Mouse (Mus musculus) heart, adult 2 months (tissue): ENCODE measurements at regions not wholly inside any gene's neighbourhood (a gene's known extent, or its start where the extent isn't known, plus 50 kb on each side); places are given as distances from the start of the nearest gene placed in this dataset.

Experiments
- DNase-seq, 2 experiments: peaks; one replicate each; pipeline ENCODE4 v3.0.0; 2021
- H3K27ac ChIP-seq: fragments of 200-600 bp; 2 replicates; pipeline ENCODE4 v1.8.1; 2022
- H3K27me3 ChIP-seq: fragments of 200-500 bp; 2 replicates; pipeline ENCODE4 v1.6.1; 2012; ENCODE audit warnings: mild to moderate bottlenecking, low read length, inconsistent platforms, mixed read lengths; ENCODE audit not compliant: control insufficient read depth, insufficient read depth
- H3K36me3 ChIP-seq: fragments of 200-500 bp; 2 replicates; pipeline ENCODE4 v1.6.1; 2012; ENCODE audit warnings: low read length, inconsistent platforms; ENCODE audit not compliant: control insufficient read depth, insufficient read depth
- H3K4me1 ChIP-seq: fragments of 200-500 bp; 2 replicates; pipeline ENCODE4 v1.6.1; 2011; ENCODE audit warnings: low read length; ENCODE audit not compliant: control insufficient read depth, insufficient read depth
- H3K4me3 ChIP-seq: fragments of 200-600 bp; 2 replicates; pipeline ENCODE4 v1.8.1; 2022
- H3K79me2 ChIP-seq: fragments of 200-500 bp; replicated peaks from 2 replicates; pipeline ENCODE4 v1.6.1; 2012; ENCODE audit warnings: mild to moderate bottlenecking, inconsistent platforms, low read length, moderate library complexity, mixed read lengths; ENCODE audit not compliant: control insufficient read depth, insufficient read depth
- H3K9ac ChIP-seq: fragments of 200-500 bp; 2 replicates; pipeline ENCODE4 v1.6.1; 2012; ENCODE audit warnings: low read depth, mild to moderate bottlenecking, control low read depth, inconsistent platforms, low read length, mixed read lengths
- CTCF ChIP-seq: fragments of 200-600 bp; IDR thresholded peaks from 2 replicates; pipeline ENCODE4 v1.8.1; 2022; ENCODE audit warnings: antibody characterized with exemption, mild to moderate bottlenecking, moderate library complexity
- EP300 ChIP-seq: fragments of 200-500 bp; IDR thresholded peaks from 2 replicates; pipeline ENCODE4 v1.6.1; 2011; ENCODE audit warnings: low read depth, low read length, control low read depth; ENCODE audit not compliant: insufficient read depth
- POLR2A ChIP-seq: fragments of 200-500 bp; IDR thresholded peaks from 2 replicates; pipeline ENCODE4 v1.6.1; 2011; ENCODE audit warnings: mild to moderate bottlenecking, low read depth, low read length, control low read depth; ENCODE audit not compliant: insufficient read depth
- WGBS: fragments of 180-500 bp; shearing (Covaris S2); methylation state at CpG from one replicate; pipeline ENCODE4 v1.1.7; 2018; 5-methylcytosine and 5-hydroxymethylcytosine counted together
- intact Hi-C: fragments of 180-260 bp; cut with DNase I; formaldehyde crosslinking; loops from one replicate; pipeline ENCODE4 v1.15.1; 2025

DNA sequence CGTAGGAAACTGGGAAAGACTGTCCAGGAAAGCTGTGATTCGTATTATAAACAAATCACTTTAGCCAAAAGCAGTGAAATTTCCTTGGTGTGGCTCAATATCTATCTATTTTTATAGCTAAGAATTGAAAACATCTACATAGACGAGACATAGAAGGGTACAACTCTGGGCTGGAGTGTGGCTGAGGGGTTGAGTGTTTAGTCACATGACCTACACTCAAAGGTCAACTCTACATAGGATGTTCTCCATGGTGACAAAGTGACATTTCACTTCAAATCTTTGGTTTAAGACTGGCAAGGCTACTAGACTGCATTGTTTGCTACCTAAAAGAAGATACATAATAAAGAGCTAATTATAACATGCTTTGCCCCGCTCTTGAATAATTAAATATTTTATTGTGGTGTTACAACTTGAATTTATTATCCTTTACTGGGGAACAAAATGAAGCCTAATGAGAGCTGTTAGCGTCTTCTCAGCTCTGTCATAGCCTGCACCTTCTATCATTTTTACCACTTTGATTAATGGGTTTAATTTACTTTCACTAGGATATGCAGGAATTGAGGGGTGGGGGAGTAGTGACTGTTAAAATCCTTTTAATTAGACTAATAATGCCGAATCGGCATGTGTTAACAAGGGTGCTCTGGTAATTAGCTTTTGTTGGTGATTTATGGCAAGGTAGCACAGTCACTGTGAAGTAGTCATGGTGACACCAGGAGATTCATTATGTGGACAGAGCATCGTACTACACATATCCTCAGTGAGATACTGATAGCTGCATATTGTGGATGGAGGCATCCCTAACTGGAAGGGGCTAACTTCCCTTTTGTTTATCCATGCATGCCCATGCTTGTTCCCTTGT lies 57.7 kb upstream of the Gm10234 start:
- Histone ChIP-seq H3K4me1 (no peaks in the 10 kb centered on the region), H3K4me3 (no peak overlapping the region), H3K36me3 (no peaks in the 10 kb centered on the region), H3K79me2 (no peaks in the 10 kb centered on the region), H3K27ac (no peak overlapping the region), H3K27me3 (no peaks in the 10 kb centered on the region), H3K9ac (no peak overlapping the region)
- TF ChIP-seq CTCF (no peak), POLR2A (no peak), EP300 (no peak)
- DNase-seq, result no peak
- intact Hi-C loops, result no loop called here
- WGBS, result 78% methylated on average over 8 of the region's 8 CpGs

DNA sequence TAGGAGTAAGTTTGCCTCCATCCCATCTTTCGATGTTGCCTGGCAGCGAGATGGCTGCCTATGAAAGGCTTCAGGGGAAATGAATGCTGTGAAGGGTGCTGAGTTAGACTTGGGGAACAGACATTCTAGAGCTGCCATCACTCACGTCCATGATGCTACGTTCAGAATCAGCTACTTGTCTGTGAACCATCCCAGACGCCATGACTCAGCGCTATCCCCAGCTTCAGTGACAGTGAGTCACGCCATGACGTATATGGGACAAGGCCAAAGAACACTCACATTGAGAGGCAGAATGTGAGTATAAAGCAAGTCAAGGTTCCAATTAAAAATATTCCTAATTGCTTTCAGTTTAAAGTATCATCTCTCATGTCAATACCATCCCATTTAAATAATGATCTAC lies 52.4 kb upstream of the Gm10234 start:
- H3K9ac ChIP-seq, result no peak overlapping the region
- TF ChIP-seq POLR2A, result no peak
- no peak for TF ChIP-seq EP300
- TF ChIP-seq CTCF, result no peak
- no peak overlapping the region for H3K4me3 ChIP-seq
- intact Hi-C loops, result no loop called here
- WGBS, result 82% methylated on average over 8 of the region's 8 CpGs
- no peaks in the 10 kb centered on the region for H3K4me1 ChIP-seq
- no peaks in the 10 kb centered on the region for H3K27me3 ChIP-seq
- no peaks in the 10 kb centered on the region for H3K79me2 ChIP-seq
- no peaks in the 10 kb centered on the region for H3K36me3 ChIP-seq
- no peak overlapping the region for H3K27ac ChIP-seq
- DNase-seq, result no peak
